Mouse (Mus musculus) midbrain, embryonic 14.5 days (tissue): ENCODE measurements around the gene Gm5767. TPM values are rescaled to one million over a fixed set of nuclear protein-coding genes. Genes with fewer than 3 reads are reported as not detected.

Experiments used
- ATAC-seq: fragments of 200-750 bp; cut with Nextera tagmentation; 2 replicates; pipeline ENCODE4 v1.8.0; 2017; ENCODE audit warnings: moderate number of reproducible peaks, moderate library complexity; ENCODE audit not compliant: low FRiP score, low TSS enrichment
- DNase-seq: peaks from one replicate; pipeline ENCODE4 v3.0.0-alpha.2; 2015
- H3K27ac ChIP-seq: fragments of 300-500 bp; sonication (generic); replicated peaks from 2 replicates; pipeline ENCODE4 v1.5.1; 2014; ENCODE audit warnings: mild to moderate bottlenecking, low read depth, low read length, moderate library complexity
- H3K27me3 ChIP-seq: fragments of 300-500 bp; sonication (generic); 2 replicates; pipeline ENCODE4 v1.6.1; 2014; ENCODE audit warnings: low read length, control low read depth, mixed read lengths; ENCODE audit not compliant: control insufficient read depth, insufficient read depth
- H3K36me3 ChIP-seq: fragments of 300-500 bp; sonication (generic); 2 replicates; pipeline ENCODE4 v1.6.1; 2014; ENCODE audit warnings: low read length, control low read depth; ENCODE audit not compliant: control insufficient read depth, insufficient read depth
- H3K4me1 ChIP-seq: fragments of 300-500 bp; sonication (generic); 2 replicates; pipeline ENCODE4 v1.6.1; 2014; ENCODE audit warnings: mild to moderate bottlenecking, antibody characterized with exemption, low read length, control low read depth; ENCODE audit not compliant: control insufficient read depth, insufficient read depth
- H3K4me2 ChIP-seq: fragments of 300-500 bp; sonication (generic); 2 replicates; pipeline ENCODE4 v1.6.1; 2014; ENCODE audit warnings: mild to moderate bottlenecking, low read length, moderate library complexity
- H3K4me3 ChIP-seq: fragments of 300-500 bp; sonication (generic); replicated peaks from 2 replicates; pipeline ENCODE4 v1.5.1; 2014; ENCODE audit warnings: low read depth, low read length
- H3K9ac ChIP-seq: fragments of 300-500 bp; sonication (generic); replicated peaks from 2 replicates; pipeline ENCODE4 v1.6.1; 2014; ENCODE audit warnings: mild to moderate bottlenecking, low read length, moderate library complexity
- H3K9me3 ChIP-seq: fragments of 300-500 bp; sonication (generic); 2 replicates; pipeline ENCODE4 v1.6.1; 2016; ENCODE audit warnings: low read length, control low read depth, mixed read lengths; ENCODE audit not compliant: control insufficient read depth
- WGBS: fragments of 180-500 bp; shearing (Covaris S2); extraction: QIAGEN DNeasy Blood & Tissue Kit; methylation state at CpG from one replicate; pipeline ENCODE4 v1.1.7; 2014; 5-methylcytosine and 5-hydroxymethylcytosine counted together
- polyA plus RNA-seq: library from polyadenylated mRNA; unstranded; fragments of >200 nt; fragmentation: Nextera tagmentation; extraction: Ambion mirVana; gene quantifications from 2 replicates; pipeline ENCODE4 v1.2.1, GENCODE M21; 2014

The Gm5767 gene
- polyA plus RNA-seq, 1 experiment from 2014 or later, result not detected

DNA sequence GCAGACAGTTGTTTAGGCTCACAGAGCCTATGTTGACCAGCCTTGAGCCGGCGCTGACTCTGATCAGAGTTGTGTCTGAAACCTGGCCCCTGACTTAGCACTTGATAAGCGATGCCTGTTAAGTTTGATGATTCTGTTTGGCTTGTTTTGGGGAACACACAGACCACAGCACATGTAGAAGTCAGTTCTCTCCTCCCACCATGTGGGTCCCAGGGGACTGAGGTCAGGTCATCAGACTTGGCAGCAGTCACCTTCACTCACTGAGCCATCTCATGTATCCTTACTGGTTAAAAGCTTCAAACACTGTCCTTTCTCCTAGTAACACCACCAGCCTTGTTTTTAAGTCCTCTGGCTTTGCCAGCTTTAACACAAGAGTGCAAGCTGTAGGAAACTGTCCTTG, 30.6 kb upstream of the Gm5767 start:
- Histone ChIP-seq H3K9me3 (no peaks in the 10 kb centered on the region), H3K27me3 (no peaks in the 10 kb centered on the region), H3K4me2 (no peak overlapping the region), H3K4me3 (no peak overlapping the region), H3K36me3 (peaks cover 84% of the 10 kb centered on the region), H3K4me1 (no peaks in the 10 kb centered on the region), H3K27ac (no peak overlapping the region), H3K9ac (no peak overlapping the region)
- no peak for DNase-seq
- no peak for ATAC-seq
- WGBS, result 98% methylated on average over 3 of the region's 3 CpGs

- H3K4me3 ChIP-seq, result no peak overlapping the region
- H3K27ac ChIP-seq, result no peak overlapping the region
- 91% methylated on average over 6 of the region's 6 CpGs for WGBS
- DNase-seq, result no peak
- H3K9me3 ChIP-seq, result no peaks in the 10 kb centered on the region
- peaks cover 82% of the 10 kb centered on the region for H3K36me3 ChIP-seq
- ATAC-seq, result no peak
- no peak overlapping the region for H3K9ac ChIP-seq
- no peak overlapping the region for H3K4me2 ChIP-seq
- H3K27me3 ChIP-seq, result no peaks in the 10 kb centered on the region
- H3K4me1 ChIP-seq, result no peaks in the 10 kb centered on the region
Measured at GRCm38 (mm10) chr16:8655108-8655507, 25.5 kb upstream of the Gm5767 start.

- no peaks in the 10 kb centered on the region for H3K4me1 ChIP-seq
- H3K9ac ChIP-seq, result no peak overlapping the region
- no peak overlapping the region for H3K4me2 ChIP-seq
- no peaks in the 10 kb centered on the region for H3K27me3 ChIP-seq
- WGBS, result 87% methylated on average over 9 of the region's 9 CpGs
- DNase-seq (no peak), ATAC-seq (no peak)
- no peak overlapping the region for H3K4me3 ChIP-seq
- no peaks in the 10 kb centered on the region for H3K9me3 ChIP-seq
- no peak overlapping the region for H3K27ac ChIP-seq
- peaks cover 85% of the 10 kb centered on the region for H3K36me3 ChIP-seq
Measured at GRCm38 (mm10) chr16:8655599-8655998, 25.0 kb upstream of the Gm5767 start.

DNA sequence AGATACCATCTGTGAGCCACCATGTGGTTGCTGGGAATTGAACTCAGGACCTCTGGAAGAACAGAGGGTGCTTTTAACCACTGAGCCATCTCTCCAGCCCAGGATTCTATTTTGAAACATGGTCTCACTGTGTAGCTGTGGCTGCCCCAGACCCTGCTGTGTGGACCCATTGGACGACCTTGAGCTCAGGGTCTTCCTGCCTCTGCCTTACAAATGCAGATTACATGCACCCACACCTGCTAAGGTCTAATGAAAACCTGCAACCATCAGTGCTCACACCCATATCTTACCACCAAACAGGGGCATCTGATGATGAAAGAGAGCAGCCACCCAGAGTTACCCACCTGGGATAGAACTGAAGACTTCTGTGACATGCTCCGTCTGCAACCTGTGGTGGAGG, 24.3 kb upstream of the Gm5767 start:
- H3K9ac ChIP-seq, result no peak overlapping the region
- H3K4me2 ChIP-seq, result no peak overlapping the region
- H3K27me3 ChIP-seq, result no peaks in the 10 kb centered on the region
- H3K36me3 ChIP-seq, result peaks cover 84% of the 10 kb centered on the region
- H3K4me1 ChIP-seq, result no peaks in the 10 kb centered on the region
- no peak overlapping the region for H3K27ac ChIP-seq
- no peaks in the 10 kb centered on the region for H3K9me3 ChIP-seq
- DNase-seq (no peak), ATAC-seq (no peak)
- H3K4me3 ChIP-seq, result no peak overlapping the region
- WGBS, result 83% methylated on average over 2 of the region's 2 CpGs

DNA sequence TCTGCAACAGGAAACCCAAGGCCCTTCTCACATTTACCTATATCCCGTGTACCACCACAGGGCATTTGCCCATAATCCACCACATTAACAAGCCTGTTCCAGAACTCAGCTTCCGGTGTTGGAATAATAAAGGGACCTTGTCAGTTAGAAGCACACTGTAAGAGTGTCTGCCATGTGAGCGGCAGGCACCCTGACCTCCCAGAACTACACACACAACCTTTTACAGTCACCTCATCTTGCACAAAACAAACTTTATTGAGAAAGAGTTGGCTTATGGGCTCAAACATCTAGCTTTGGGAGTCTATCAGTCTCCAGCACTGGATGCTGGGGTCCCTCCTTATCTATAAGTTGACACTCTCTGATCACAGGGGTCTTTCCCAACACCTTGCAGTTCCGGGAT, 22.2 kb upstream of the Gm5767 start:
- Histone ChIP-seq H3K9me3 (no peaks in the 10 kb centered on the region), H3K4me3 (no peak overlapping the region), H3K9ac (no peak overlapping the region), H3K27ac (no peak overlapping the region), H3K36me3 (peaks cover 87% of the 10 kb centered on the region), H3K4me1 (no peaks in the 10 kb centered on the region), H3K27me3 (no peaks in the 10 kb centered on the region), H3K4me2 (no peak overlapping the region)
- WGBS, result 82% methylated on average over 4 of the region's 4 CpGs
- ATAC-seq (no peak), DNase-seq (no peak)

DNA sequence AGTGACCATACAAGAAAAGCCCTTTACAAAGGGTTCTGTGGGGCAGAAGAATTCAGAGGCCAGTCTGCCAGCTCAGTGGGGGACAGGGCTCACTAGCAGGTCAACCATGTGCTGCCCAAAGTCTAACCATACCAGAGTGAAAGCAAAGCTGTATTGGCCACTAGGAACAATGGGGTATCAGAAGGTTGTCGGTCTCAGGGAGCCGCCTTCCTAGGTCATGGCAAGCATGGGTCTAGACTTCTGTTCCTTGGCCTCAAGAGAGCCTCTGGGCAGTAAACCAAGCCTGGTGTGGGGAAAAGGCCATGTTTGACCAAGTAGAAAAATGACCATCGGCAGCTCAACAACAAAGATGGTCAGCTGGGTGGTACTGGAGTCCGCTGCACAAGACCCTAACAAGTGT, 21.8 kb upstream of the Gm5767 start:
- peaks cover 89% of the 10 kb centered on the region for H3K36me3 ChIP-seq
- no peak overlapping the region for H3K4me3 ChIP-seq
- no peak overlapping the region for H3K9ac ChIP-seq
- WGBS, result 96% methylated on average over 4 of the region's 4 CpGs
- DNase-seq (no peak), ATAC-seq (no peak)
- no peak overlapping the region for H3K27ac ChIP-seq
- no peaks in the 10 kb centered on the region for H3K9me3 ChIP-seq
- no peaks in the 10 kb centered on the region for H3K27me3 ChIP-seq
- no peak overlapping the region for H3K4me2 ChIP-seq
- no peaks in the 10 kb centered on the region for H3K4me1 ChIP-seq

- no peak overlapping the region for H3K27ac ChIP-seq
- H3K27me3 ChIP-seq, result no peaks in the 10 kb centered on the region
- no peak overlapping the region for H3K4me2 ChIP-seq
- DNase-seq (no peak), ATAC-seq (no peak)
- no peak overlapping the region for H3K9ac ChIP-seq
- no peak overlapping the region for H3K4me3 ChIP-seq
- no peaks in the 10 kb centered on the region for H3K9me3 ChIP-seq
- WGBS, result 69% methylated on average over 2 of the region's 2 CpGs
- H3K4me1 ChIP-seq, result peaks cover 6% of the 10 kb centered on the region
- peaks cover 63% of the 10 kb centered on the region for H3K36me3 ChIP-seq
Measured at GRCm38 (mm10) chr16:8663022-8663421, 17.5 kb upstream of the Gm5767 start.

- no peak overlapping the region for H3K4me3 ChIP-seq
- 0 out of 2 replicates have a peak overlapping the region, but pooled peaks have one; percentile 20 for H3K9ac ChIP-seq
- H3K27ac ChIP-seq, result no peak overlapping the region
- H3K4me2 ChIP-seq, result no peak overlapping the region
- DNase-seq (no peak), ATAC-seq (no peak)
- H3K36me3 ChIP-seq, result peaks cover 54% of the 10 kb centered on the region
- H3K27me3 ChIP-seq, result no peaks in the 10 kb centered on the region
- WGBS, result 82% methylated on average over 24 of the region's 24 CpGs
- H3K4me1 ChIP-seq, result peaks cover 14% of the 10 kb centered on the region
- H3K9me3 ChIP-seq, result no peaks in the 10 kb centered on the region
Measured at GRCm38 (mm10) chr16:8663606-8664539, 16.7 kb upstream of the Gm5767 start.

GRCm38 (mm10) chr16:8665367-8665766, 15.2 kb upstream of the Gm5767 start:
- Histone ChIP-seq H3K36me3 (peaks cover 40% of the 10 kb centered on the region), H3K9me3 (no peaks in the 10 kb centered on the region), H3K4me1 (peaks cover 23% of the 10 kb centered on the region), H3K27me3 (no peaks in the 10 kb centered on the region), H3K27ac (no peak overlapping the region), H3K4me3 (no peak overlapping the region), H3K4me2 (no peak overlapping the region), H3K9ac (no peak overlapping the region)
- DNase-seq (no peak), ATAC-seq (no peak)
- 83% methylated on average over 5 of the region's 5 CpGs for WGBS
